Mouse (Mus musculus) left cerebral cortex, adult 18-20 months (tissue): ENCODE results near the gene Mrgpra4. TPM values are rescaled to one million over a fixed set of nuclear protein-coding genes. Genes with fewer than 3 reads are reported as not detected.

Source experiments
- DNase-seq, 2 experiments: peaks; one replicate each; pipeline ENCODE4 v3.0.0; 2021 to 2022; ENCODE audit warnings: low spot score in 2 of 2, mixed read lengths in 1 of 2
- long read RNA-seq, 2 experiments: library from polyadenylated mRNA; stranded (forward); transcript quantifications; one replicate each; pipeline ENCODE4 v2.0.0; 2021
- total RNA-seq, 2 experiments: library from RNA; stranded (reverse); gene quantifications; 2 replicates each; pipeline ENCODE4 v1.2.3; 2021

Gene Mrgpra4
- total RNA-seq = not detected
- long read RNA-seq, experiment 1 = 0 reads
- long read RNA-seq, experiment 2 = 0 reads

DNA sequence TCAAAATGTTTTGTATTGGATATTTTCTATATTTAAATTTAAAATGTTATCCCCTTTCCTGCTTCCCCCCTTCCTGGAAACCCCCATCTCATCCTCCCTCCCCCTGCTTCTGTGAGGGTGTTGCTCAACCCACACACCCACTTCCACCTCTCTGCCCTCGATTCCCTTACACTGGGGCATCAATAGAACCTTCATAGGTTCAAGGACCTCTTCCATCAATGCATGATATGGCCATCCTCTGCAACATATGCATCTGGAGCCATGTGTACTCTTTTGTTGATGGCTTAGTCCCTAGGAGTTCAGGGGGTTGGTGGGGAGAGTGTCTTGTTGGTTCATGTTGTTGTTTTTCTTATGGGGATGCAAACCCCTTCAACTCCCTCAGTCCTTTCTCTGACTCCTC, at the start of gene Mrgpra4:
Gene Mrgpra4 (minus strand): TSS at position 101 of the 400 bp plus-strand sequence.
- DNase-seq = no peak

DNA sequence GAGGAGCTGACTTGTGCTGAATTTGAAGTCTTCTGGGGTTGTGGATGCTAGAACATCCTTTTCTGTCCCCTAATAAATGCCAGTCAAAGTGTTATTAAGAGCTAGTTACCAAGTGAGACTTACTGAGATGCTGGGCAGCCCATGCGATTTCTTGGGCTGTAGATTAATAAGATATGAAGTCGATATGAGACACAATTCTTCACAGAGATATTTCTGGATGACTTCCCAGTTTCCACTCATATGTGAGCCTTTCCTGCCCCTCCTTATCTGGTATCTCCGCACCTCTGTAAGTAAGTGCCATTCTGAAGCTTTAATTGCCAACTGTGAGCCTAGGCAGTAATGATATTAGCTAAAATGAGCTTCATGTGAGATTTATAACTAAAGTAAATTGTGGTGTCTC, 45.6 kb upstream of the Mrgpra4 start, which contains the start of gene Mrgprx1:
Gene Mrgprx1 (minus strand): TSS at position 101 of the 400 bp plus-strand sequence.
- DNase-seq = no peak

DNA sequence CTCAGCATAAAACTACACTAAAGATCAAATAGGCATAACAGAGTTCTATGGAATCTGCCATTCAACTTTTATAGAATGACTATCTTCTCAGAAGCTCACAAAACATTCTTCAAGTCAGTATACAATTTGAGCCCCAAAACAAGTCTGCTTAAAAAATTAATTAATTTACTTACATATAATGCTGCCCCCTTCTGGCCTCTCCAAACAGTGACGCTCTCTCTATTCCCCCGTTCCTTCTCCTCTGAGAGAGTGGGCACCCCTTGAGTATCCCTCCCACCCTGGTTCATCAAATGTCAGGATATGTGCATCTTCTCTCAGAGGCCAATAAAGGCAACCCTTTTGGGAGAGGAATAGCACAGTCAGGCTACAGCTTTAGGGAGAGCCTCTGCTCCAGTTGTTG, 36.0 kb upstream of the Mrgpra4 start:
- no peak for DNase-seq

DNA sequence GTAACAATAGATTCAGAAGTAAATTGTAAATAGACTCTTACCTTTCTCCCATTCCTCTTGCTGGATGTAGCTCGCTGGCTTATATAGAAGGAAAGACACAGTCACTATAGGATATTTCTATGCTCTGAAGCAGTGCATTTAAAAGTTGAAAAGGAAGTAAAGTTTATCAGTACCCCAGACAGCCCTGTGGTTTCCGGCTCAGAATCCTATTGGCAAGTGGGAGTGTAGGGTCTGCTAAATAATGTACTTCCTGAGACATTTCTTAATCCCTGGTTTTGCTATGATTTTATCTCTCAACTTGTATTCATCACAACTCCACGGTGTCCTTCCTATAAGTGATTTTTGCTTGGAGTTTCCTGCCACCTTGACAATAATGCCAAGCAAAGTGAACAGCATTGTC, 13.8 kb upstream of the Mrgpra4 start:
- no peak for DNase-seq

DNA sequence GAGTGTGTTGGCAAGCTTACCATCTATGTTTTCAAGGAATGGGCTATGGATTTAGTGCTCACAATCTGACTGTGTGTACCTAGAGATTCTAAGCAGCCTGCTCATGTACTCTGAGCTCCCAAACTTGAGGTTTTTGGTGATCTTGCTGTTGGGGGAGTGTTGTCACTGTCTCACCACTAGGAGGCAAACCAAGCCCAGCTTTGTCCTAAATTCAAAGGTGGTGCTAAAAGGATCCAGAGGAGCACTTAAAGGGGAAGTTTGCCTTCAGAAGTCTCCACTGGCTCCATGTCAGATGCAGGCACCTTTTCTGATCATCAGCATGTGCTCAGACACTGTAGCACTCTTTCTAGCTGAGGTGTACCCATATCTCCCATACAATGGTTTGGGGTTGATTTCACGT, 4.9 kb upstream of the Mrgpra4 start:
- DNase-seq = no peak

Other genes with a start within 250 kb of the Mrgpra4 start
- gene Mrgprx1, start 45.5 kb upstream of the Mrgpra4 start, total RNA-seq = not detected
- not detected for gene Mrgprb5, start 186.9 kb upstream of the Mrgpra4 start, total RNA-seq
- gene Mrgprb4, start 217.2 kb upstream of the Mrgpra4 start, total RNA-seq = not detected